Mouse (Mus musculus) cerebellum, adult 2 months (tissue): ENCODE data around the gene Il23r. TPM values are rescaled to one million over a fixed set of nuclear protein-coding genes. Genes with fewer than 3 reads are reported as not detected.

Experiments used
- DNase-seq, 2 experiments: peaks; one replicate each; pipeline ENCODE4 v3.0.0; 2021
- H3K27ac ChIP-seq: fragments of 200-500 bp; 2 replicates; pipeline ENCODE4 v1.5.1; 2012; ENCODE audit warnings: low read length, control low read depth, inconsistent platforms; ENCODE audit not compliant: insufficient read depth
- H3K27me3 ChIP-seq: fragments of 200-500 bp; 2 replicates; pipeline ENCODE4 v1.6.1; 2012; ENCODE audit warnings: inconsistent platforms, mild to moderate bottlenecking, low read length, moderate library complexity; ENCODE audit not compliant: control insufficient read depth, insufficient read depth
- H3K4me1 ChIP-seq: fragments of 200-500 bp; 2 replicates; pipeline ENCODE4 v1.6.1; 2011; ENCODE audit warnings: low read length; ENCODE audit not compliant: control insufficient read depth, insufficient read depth
- H3K4me3 ChIP-seq: fragments of 200-500 bp; replicated peaks from 2 replicates; pipeline ENCODE3; 2011; ENCODE audit warnings: mild to moderate bottlenecking, low read depth, low read length, control low read depth; ENCODE audit not compliant: insufficient read depth
- CTCF ChIP-seq: fragments of 200-500 bp; IDR thresholded peaks from 2 replicates; pipeline ENCODE4 v1.5.1; 2011; ENCODE audit warnings: low read depth, mild to moderate bottlenecking, control low read depth, low read length, moderate library complexity, borderline replicate concordance; ENCODE audit not compliant: insufficient read depth
- POLR2A ChIP-seq: fragments of 200-500 bp; IDR thresholded peaks from 2 replicates; pipeline ENCODE4 v1.6.1; 2011; ENCODE audit warnings: low read length, control low read depth, borderline replicate concordance; ENCODE audit not compliant: insufficient read depth
- WGBS: fragments of 180-500 bp; shearing (Covaris S2); methylation state at CpG from one replicate; pipeline ENCODE4 v1.1.7; 2018; 5-methylcytosine and 5-hydroxymethylcytosine counted together
- polyA plus RNA-seq: library from polyadenylated mRNA; depleted of rRNA; stranded (reverse); fragments of >200 nt; gene quantifications from 2 replicates; pipeline ENCODE4 v1.2.3, GENCODE M21; 2012

Il23r gene
- polyA plus RNA-seq, 1 experiment = 0.03 TPM

- WGBS = 71% methylated on average over 3 of the region's 3 CpGs
- TF ChIP-seq POLR2A (no peak), CTCF (no peak)
Measured at GRCm38 (mm10) chr6:67437814-67438385, 53.8 kb downstream of the Il23r start.

GRCm38 (mm10) chr6:67437028-67437427 is 54.6 kb downstream of the Il23r start:
- H3K4me1 ChIP-seq = no peaks in the 10 kb centered on the region
- TF ChIP-seq CTCF (no peak), POLR2A (no peak)
- no peaks in the 10 kb centered on the region for H3K27me3 ChIP-seq
- no peak overlapping the region for H3K4me3 ChIP-seq
- H3K27ac ChIP-seq = no peak overlapping the region
- no peak for DNase-seq

More at GRCm38 (mm10) chr6:67437814-67438385, 53.8 kb downstream of the Il23r start:
- H3K4me3 ChIP-seq = no peak overlapping the region
- H3K4me1 ChIP-seq = no peaks in the 10 kb centered on the region
- no peak for DNase-seq
- H3K27me3 ChIP-seq = no peaks in the 10 kb centered on the region
- H3K27ac ChIP-seq = no peak overlapping the region

GRCm38 (mm10) chr6:67436295-67436694 is 55.4 kb downstream of the Il23r start:
- Histone ChIP-seq H3K27ac (no peak overlapping the region), H3K4me3 (no peak overlapping the region), H3K4me1 (no peaks in the 10 kb centered on the region), H3K27me3 (no peaks in the 10 kb centered on the region)
- 81% methylated on average over 2 of the region's 2 CpGs for WGBS
- TF ChIP-seq CTCF (no peak), POLR2A (no peak)
- no peak for DNase-seq

- no peaks in the 10 kb centered on the region for H3K27me3 ChIP-seq
- TF ChIP-seq POLR2A = no peak
- TF ChIP-seq CTCF = no peak
- 85% methylated on average over 1 of the region's 1 CpGs for WGBS
Measured at GRCm38 (mm10) chr6:67435711-67436110, 55.9 kb downstream of the Il23r start.

GRCm38 (mm10) chr6:67434755-67435452 is 56.8 kb downstream of the Il23r start:
- Histone ChIP-seq H3K27me3 (no peaks in the 10 kb centered on the region), H3K27ac (no peak overlapping the region), H3K4me3 (no peak overlapping the region), H3K4me1 (no peaks in the 10 kb centered on the region)
- TF ChIP-seq POLR2A (no peak), CTCF (no peak)
- DNase-seq = no peak
- WGBS = 28% methylated on average over 2 of the region's 2 CpGs

More at GRCm38 (mm10) chr6:67435711-67436110, 55.9 kb downstream of the Il23r start:
- Histone ChIP-seq H3K27ac (no peak overlapping the region), H3K4me1 (no peaks in the 10 kb centered on the region), H3K4me3 (no peak overlapping the region)
- no peak for DNase-seq

GRCm38 (mm10) chr6:67431808-67432207 is 59.8 kb downstream of the Il23r start:
- WGBS = 18% methylated on average over 3 of the region's 3 CpGs
- H3K27ac ChIP-seq = no peak overlapping the region
- TF ChIP-seq CTCF (no peak), POLR2A (no peak)

GRCm38 (mm10) chr6:67421761-67422160 is 69.9 kb downstream of the Il23r start:
- H3K27ac ChIP-seq = no peak overlapping the region
- no peak overlapping the region for H3K4me3 ChIP-seq
- DNase-seq = no peak
- WGBS = 39% methylated on average over 5 of the region's 5 CpGs
- H3K4me1 ChIP-seq = no peaks in the 10 kb centered on the region
- TF ChIP-seq CTCF (no peak), POLR2A (no peak)
- no peaks in the 10 kb centered on the region for H3K27me3 ChIP-seq

More at GRCm38 (mm10) chr6:67431808-67432207, 59.8 kb downstream of the Il23r start:
- DNase-seq = no peak
- Histone ChIP-seq H3K4me1 (no peaks in the 10 kb centered on the region), H3K4me3 (no peak overlapping the region), H3K27me3 (no peaks in the 10 kb centered on the region)

GRCm38 (mm10) chr6:67416557-67416956 is 75.1 kb downstream of the Il23r start:
- no peaks in the 10 kb centered on the region for H3K27me3 ChIP-seq
- no peak for TF ChIP-seq POLR2A
- no peak for TF ChIP-seq CTCF
- no peak overlapping the region for H3K4me3 ChIP-seq
- H3K27ac ChIP-seq = no peak overlapping the region
- no peak for DNase-seq
- WGBS = 93% methylated on average over 3 of the region's 3 CpGs
- no peaks in the 10 kb centered on the region for H3K4me1 ChIP-seq
